Mouse (Mus musculus) mesoderm, embryonic 11.5 days (tissue): ENCODE data around the gene Gm10096.
"Not testable (repeated sequence)": the region's sequence is repeated elsewhere in the genome, so short reads cannot be mapped to it uniquely, and the experiment has no call there.

Experiments
- DNase-seq: peaks from one replicate; pipeline ENCODE4 v3.0.0-alpha.2; 2012; ENCODE audit warnings: low read depth, low spot score

Gm10096 gene

DNA sequence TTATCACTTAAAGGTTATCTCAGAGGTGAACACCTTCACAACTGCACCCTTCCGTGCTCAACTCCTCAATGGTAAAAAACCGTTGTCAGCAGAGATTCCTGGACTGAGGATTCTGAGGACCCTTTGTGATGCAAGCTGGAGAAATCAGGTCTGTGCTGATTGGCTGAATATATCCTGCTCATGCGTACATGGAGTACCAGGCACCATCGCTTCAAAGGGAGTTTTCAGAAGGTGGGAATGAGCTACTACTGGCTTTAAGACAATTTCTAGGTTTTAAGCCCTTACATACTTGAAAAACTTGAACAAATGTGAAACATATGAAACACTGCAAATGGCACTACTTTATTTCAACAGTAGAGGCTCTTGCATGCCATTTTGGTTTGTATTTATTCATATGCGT lies at the start of gene Gm10096:
Gene Gm10096, minus strand, starts transcription at position 101 of the 400 bp plus-strand sequence.
- DNase-seq = not testable (repeated sequence)
